Mouse (Mus musculus) embryonic facial prominence, embryonic 10.5 days (tissue): Measurements from ENCODE around the gene Rem2. TPM values are rescaled to one million over a fixed set of nuclear protein-coding genes. Genes with fewer than 3 reads are reported as not detected.

Experiments used
- DNase-seq: peaks from one replicate; pipeline ENCODE4 v3.0.0-alpha.2; 2017; ENCODE audit warnings: low spot score
- H3K27ac ChIP-seq: fragments of 300-500 bp; sonication (generic); replicated peaks from 2 replicates; pipeline ENCODE4 v1.5.1; 2016; ENCODE audit warnings: mild to moderate bottlenecking
- H3K27me3 ChIP-seq: fragments of 300-500 bp; sonication (generic); replicated peaks from 2 replicates; pipeline ENCODE4 v1.6.1; 2016; ENCODE audit warnings: low read depth, mild to moderate bottlenecking; ENCODE audit not compliant: poor library complexity, severe bottlenecking
- H3K36me3 ChIP-seq: fragments of 300-500 bp; sonication (generic); replicated peaks from 2 replicates; pipeline ENCODE4 v1.6.1; 2016; ENCODE audit warnings: mild to moderate bottlenecking, moderate library complexity
- H3K4me1 ChIP-seq: fragments of 300-500 bp; sonication (generic); 2 replicates; pipeline ENCODE4 v1.6.1; 2016
- H3K4me3 ChIP-seq: fragments of 300-500 bp; sonication (generic); 2 replicates; pipeline ENCODE4 v1.5.1; 2016; ENCODE audit warnings: mild to moderate bottlenecking, moderate library complexity
- H3K9me3 ChIP-seq: fragments of 300-500 bp; sonication (generic); 2 replicates; pipeline ENCODE4 v1.6.1; 2016; ENCODE audit warnings: mild to moderate bottlenecking
- WGBS: fragments of 180-500 bp; shearing (Covaris S2); methylation state at CpG from one replicate; pipeline ENCODE4 v1.1.7; 2016; 5-methylcytosine and 5-hydroxymethylcytosine counted together
- polyA plus RNA-seq: library from polyadenylated mRNA; unstranded; fragments of >200 nt; fragmentation: Nextera tagmentation; extraction: Ambion mirVana; gene quantifications from 2 replicates; pipeline ENCODE4 v1.2.1, GENCODE M21; 2016

Rem2 gene
- polyA plus RNA-seq, 1 experiment from 2014 or later, result 9.1 TPM

- WGBS, result 87% methylated on average over 11 of the region's 11 CpGs
- no peaks in the 10 kb centered on the region; the same call in 1 of the 2 replicates for H3K27me3 ChIP-seq
- DNase-seq, result no peak
These were observed 21.0 kb upstream of the Rem2 start for GRCm38 (mm10) chr14:54454669-54455528.

GRCm38 (mm10) chr14:54457907-54458569 is 17.9 kb upstream of the Rem2 start:
- no peak overlapping the region for H3K27ac ChIP-seq
- no peaks in the 10 kb centered on the region for H3K27me3 ChIP-seq
- no peak for DNase-seq
- H3K4me1 ChIP-seq, result no peaks in the 10 kb centered on the region
- no peaks in the 10 kb centered on the region for H3K36me3 ChIP-seq
- H3K9me3 ChIP-seq, result no peaks in the 10 kb centered on the region
- H3K4me3 ChIP-seq, result no peak overlapping the region
- 89% methylated on average over 14 of the region's 14 CpGs for WGBS

More at GRCm38 (mm10) chr14:54454669-54455528, 21.0 kb upstream of the Rem2 start:
- H3K4me3 ChIP-seq, result no peak overlapping the region
- no peaks in the 10 kb centered on the region for H3K4me1 ChIP-seq
- no peak overlapping the region for H3K27ac ChIP-seq
- no peaks in the 10 kb centered on the region for H3K9me3 ChIP-seq
- no peaks in the 10 kb centered on the region for H3K36me3 ChIP-seq

- no peaks in the 10 kb centered on the region for H3K9me3 ChIP-seq
- H3K27ac ChIP-seq, result no peak overlapping the region
- H3K36me3 ChIP-seq, result no peaks in the 10 kb centered on the region; the same call in none of the 2 replicates
- no peak overlapping the region for H3K4me3 ChIP-seq
- no peak for DNase-seq
- peaks cover 11% of the 10 kb centered on the region for H3K4me1 ChIP-seq
- no peaks in the 10 kb centered on the region for H3K27me3 ChIP-seq
- 79% methylated on average over 4 of the region's 4 CpGs for WGBS
These were observed 13.8 kb upstream of the Rem2 start for GRCm38 (mm10) chr14:54462146-54462545.

GRCm38 (mm10) chr14:54463108-54463958 is 12.6 kb upstream of the Rem2 start:
- DNase-seq, result no peak
- Histone ChIP-seq H3K27me3 (no peaks in the 10 kb centered on the region), H3K36me3 (peaks cover 12% of the 10 kb centered on the region), H3K4me1 (peaks cover 18% of the 10 kb centered on the region), H3K4me3 (peak overlapping the region; percentile 91), H3K27ac (peak overlapping the region; percentile 85), H3K9me3 (no peaks in the 10 kb centered on the region)
- 14% methylated on average over 12 of the region's 12 CpGs for WGBS

GRCm38 (mm10) chr14:54463959-54464292 is 12.0 kb upstream of the Rem2 start, which contains the start of gene Lrp10:
TSS of gene Lrp10 (plus strand) at chr14:54464137.
- Histone ChIP-seq H3K4me3 (peak within 1 kb of the TSS; percentile 91), H3K36me3 (peaks cover 18% of the 10 kb centered on the region), H3K27ac (peak within 1 kb of the TSS; percentile 85), H3K27me3 (no peaks in the 10 kb centered on the region), H3K9me3 (no peaks in the 10 kb centered on the region), H3K4me1 (peaks cover 18% of the 10 kb centered on the region)
- under 1% methylated on average over 35 of the region's 35 CpGs for WGBS
- peak; percentile 93 for DNase-seq

GRCm38 (mm10) chr14:54464293-54465005 is 11.5 kb upstream of the Rem2 start:
- Histone ChIP-seq H3K36me3 (peaks cover 23% of the 10 kb centered on the region), H3K27ac (peak overlapping the region; percentile 85), H3K9me3 (no peaks in the 10 kb centered on the region), H3K4me1 (peaks cover 18% of the 10 kb centered on the region), H3K4me3 (peak overlapping the region; percentile 91), H3K27me3 (no peaks in the 10 kb centered on the region)
- DNase-seq, result peak; percentile 83
- WGBS, result under 1% methylated on average over 57 of the region's 57 CpGs

- no peak for DNase-seq
- Histone ChIP-seq H3K27me3 (peaks cover 10% of the 10 kb centered on the region), H3K4me3 (no peak overlapping the region), H3K27ac (no peak overlapping the region), H3K4me1 (peaks cover 22% of the 10 kb centered on the region), H3K9me3 (no peaks in the 10 kb centered on the region), H3K36me3 (peaks cover 37% of the 10 kb centered on the region)
- WGBS, result 88% methylated on average over 2 of the region's 2 CpGs
These were observed 4.4 kb upstream of the Rem2 start for GRCm38 (mm10) chr14:54471467-54471866.

GRCm38 (mm10) chr14:54472671-54473070 is 3.2 kb upstream of the Rem2 start:
- H3K4me3 ChIP-seq, result no peak overlapping the region
- H3K27ac ChIP-seq, result no peak overlapping the region
- no peaks in the 10 kb centered on the region for H3K9me3 ChIP-seq
- peaks cover 29% of the 10 kb centered on the region for H3K4me1 ChIP-seq
- no peak for DNase-seq
- peaks cover 22% of the 10 kb centered on the region for H3K27me3 ChIP-seq
- 83% methylated on average over 5 of the region's 5 CpGs for WGBS
- H3K36me3 ChIP-seq, result peaks cover 32% of the 10 kb centered on the region

GRCm38 (mm10) chr14:54474744-54475143 is 1.2 kb upstream of the Rem2 start:
- Histone ChIP-seq H3K4me1 (peaks cover 38% of the 10 kb centered on the region), H3K9me3 (no peaks in the 10 kb centered on the region), H3K4me3 (no peak overlapping the region), H3K27me3 (peaks cover 43% of the 10 kb centered on the region), H3K27ac (no peak overlapping the region), H3K36me3 (peaks cover 11% of the 10 kb centered on the region)
- no peak for DNase-seq
- WGBS, result 82% methylated on average over 5 of the region's 5 CpGs

- 69% methylated on average over 15 of the region's 15 CpGs for WGBS
- H3K4me1 ChIP-seq, result peaks cover 46% of the 10 kb centered on the region
- no peaks in the 10 kb centered on the region for H3K9me3 ChIP-seq
- H3K4me3 ChIP-seq, result no peak overlapping the region
- H3K36me3 ChIP-seq, result no peaks in the 10 kb centered on the region
- H3K27ac ChIP-seq, result no peak overlapping the region
- no peak for DNase-seq
- H3K27me3 ChIP-seq, result peaks cover 63% of the 10 kb centered on the region
These were observed 1.4 kb downstream of the Rem2 start for GRCm38 (mm10) chr14:54477172-54477909.

- Histone ChIP-seq H3K27ac (peak overlapping the region; percentile 64), H3K4me3 (peak overlapping the region; percentile 60), H3K27me3 (peaks cover 63% of the 10 kb centered on the region), H3K36me3 (no peaks in the 10 kb centered on the region), H3K4me1 (peaks cover 46% of the 10 kb centered on the region), H3K9me3 (no peaks in the 10 kb centered on the region)
- under 1% methylated on average over 40 of the region's 40 CpGs for WGBS
- DNase-seq, result peak; percentile 73
These were observed 3.6 kb downstream of the Rem2 start for GRCm38 (mm10) chr14:54479451-54479920.
